Mouse (Mus musculus): ENCODE results near the gene Dock4. TPM values are rescaled to one million over a fixed set of nuclear protein-coding genes. Genes with fewer than 3 reads are reported as not detected.

Dock4 gene
- total RNA-seq, 2 experiments from 2014 or later, result 202 to 219 TPM

- no peak for DNase-seq (ENCODE audit: low spot score in 2 of 2)
Observed at GRCm38 (mm10) chr12:40459673-40460265, 14.0 kb downstream of the Dock4 start.

- peak in 1 of 2 experiments; percentile 43 for DNase-seq (ENCODE audit: low spot score in 2 of 2)
Observed at GRCm38 (mm10) chr12:40462693-40463235, 17.0 kb downstream of the Dock4 start.

GRCm38 (mm10) chr12:40463828-40464227, 18.1 kb downstream of the Dock4 start:
- no peak for DNase-seq (ENCODE audit: low spot score in 2 of 2)

GRCm38 (mm10) chr12:40464282-40464681, 18.5 kb downstream of the Dock4 start:
- DNase-seq (ENCODE audit: low spot score in 2 of 2), result peak; percentile 31 to 65

- peak in 1 of 2 experiments; percentile 49 for DNase-seq (ENCODE audit: low spot score in 2 of 2)
Observed at GRCm38 (mm10) chr12:40468235-40468634, 22.5 kb downstream of the Dock4 start.

GRCm38 (mm10) chr12:40469009-40469408, 23.3 kb downstream of the Dock4 start:
- DNase-seq (ENCODE audit: low spot score in 2 of 2), result no peak

GRCm38 (mm10) chr12:40471649-40472399, 26.1 kb downstream of the Dock4 start:
- no peak for DNase-seq (ENCODE audit: low spot score in 2 of 2)

- no peak for DNase-seq (ENCODE audit: low spot score in 2 of 2)
Observed at GRCm38 (mm10) chr12:40473709-40474108, 28.0 kb downstream of the Dock4 start.

- no peak for DNase-seq (ENCODE audit: low spot score in 2 of 2)
Observed at GRCm38 (mm10) chr12:40477621-40478452, 32.1 kb downstream of the Dock4 start.

- no peak for DNase-seq (ENCODE audit: low spot score in 2 of 2)
Observed at GRCm38 (mm10) chr12:40484224-40484623, 38.5 kb downstream of the Dock4 start.

GRCm38 (mm10) chr12:40485210-40485609, 39.5 kb downstream of the Dock4 start:
- no peak for DNase-seq (ENCODE audit: low spot score in 2 of 2)

- no peak for DNase-seq (ENCODE audit: low spot score in 2 of 2)
Observed at GRCm38 (mm10) chr12:40486047-40486837, 40.5 kb downstream of the Dock4 start.

GRCm38 (mm10) chr12:40496387-40496786, 50.6 kb downstream of the Dock4 start:
- no peak for DNase-seq (ENCODE audit: low spot score in 2 of 2)

GRCm38 (mm10) chr12:40497806-40498205, 52.1 kb downstream of the Dock4 start:
- DNase-seq (ENCODE audit: low spot score in 2 of 2), result no peak

- peak in 1 of 2 experiments; percentile 42 for DNase-seq (ENCODE audit: low spot score in 2 of 2)
Observed at GRCm38 (mm10) chr12:40498250-40498671, 52.5 kb downstream of the Dock4 start.

GRCm38 (mm10) chr12:40498928-40499626, 53.3 kb downstream of the Dock4 start:
- peak; percentile 48 to 68 for DNase-seq (ENCODE audit: low spot score in 2 of 2)

- DNase-seq (ENCODE audit: low spot score in 2 of 2), result no peak
Observed at GRCm38 (mm10) chr12:40499627-40500329, 54.0 kb downstream of the Dock4 start.

- no peak for DNase-seq (ENCODE audit: low spot score in 2 of 2)
Observed at GRCm38 (mm10) chr12:40501141-40501540, 55.4 kb downstream of the Dock4 start.

GRCm38 (mm10) chr12:40503520-40503919, 57.8 kb downstream of the Dock4 start:
- DNase-seq (ENCODE audit: low spot score in 2 of 2), result no peak

Data from layer of hippocampus, adult 18-20 months (tissue).